Mouse (Mus musculus): ENCODE data around the gene Tmem259. TPM values are rescaled to one million over a fixed set of nuclear protein-coding genes. Genes with fewer than 3 reads are reported as not detected.

Tmem259 gene
- polyA plus RNA-seq, 1 experiment from 2014 or later, result 16.0 TPM

DNA sequence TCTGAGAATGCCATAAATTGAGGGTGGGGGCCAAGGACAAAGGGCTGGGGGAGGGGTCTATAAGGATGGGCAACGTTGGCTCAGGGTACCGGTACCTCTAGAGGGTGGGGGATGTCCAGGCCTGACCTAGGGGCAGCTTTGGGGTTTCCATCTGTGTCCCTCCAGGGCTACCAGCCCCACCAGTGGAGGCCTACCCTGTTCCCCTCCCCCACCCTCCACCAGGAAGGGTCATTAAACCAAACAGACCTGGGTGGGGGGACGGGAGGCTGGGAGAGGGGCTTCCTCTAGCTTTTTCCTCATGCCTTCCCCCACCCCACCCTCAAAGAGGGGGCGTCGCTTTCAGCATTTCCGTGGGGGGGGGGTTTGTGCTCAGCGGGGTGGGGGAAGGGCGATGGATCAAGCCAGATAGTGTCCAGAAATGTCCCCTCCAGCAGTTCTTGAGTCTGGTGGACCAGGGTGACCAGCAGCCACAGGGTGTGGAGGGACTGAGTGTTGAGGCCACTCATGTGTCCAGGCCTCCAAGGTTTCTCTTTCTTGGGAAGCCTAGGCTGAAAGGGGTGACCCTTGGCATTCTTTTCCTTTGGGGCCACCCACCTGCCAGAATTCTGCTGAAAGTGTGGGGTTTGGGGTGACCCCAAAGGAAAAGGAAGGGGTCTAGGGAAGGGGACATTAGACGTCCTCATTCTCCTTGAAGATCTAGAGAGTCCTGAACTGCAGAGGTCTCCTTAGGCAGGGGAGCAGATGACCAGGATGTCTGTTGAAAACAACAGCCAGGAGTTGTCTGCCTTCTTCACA lies 55.0 kb downstream of the Tmem259 start:
- H3K4me3 ChIP-seq, result peak overlapping the region; percentile 97
- H3K27ac ChIP-seq, result peak overlapping the region; percentile 44; the same call in 1 of the 2 replicates
- H3K4me1 ChIP-seq, result peaks cover 66% of the 10 kb centered on the region
- H3K27me3 ChIP-seq, result peaks cover 2% of the 10 kb centered on the region
- H3K36me3 ChIP-seq, result peaks cover 37% of the 10 kb centered on the region
- WGBS, result 13% methylated on average over 9 of the region's 9 CpGs
- H3K4me2 ChIP-seq (replicated peaks), result peak overlapping the region; percentile 92
- H3K9ac ChIP-seq, result peak overlapping the region; percentile 62
- H3K9me3 ChIP-seq, result no peaks in the 10 kb centered on the region
- ATAC-seq (ENCODE audit: low FRiP score, low read depth), result no peak

DNA sequence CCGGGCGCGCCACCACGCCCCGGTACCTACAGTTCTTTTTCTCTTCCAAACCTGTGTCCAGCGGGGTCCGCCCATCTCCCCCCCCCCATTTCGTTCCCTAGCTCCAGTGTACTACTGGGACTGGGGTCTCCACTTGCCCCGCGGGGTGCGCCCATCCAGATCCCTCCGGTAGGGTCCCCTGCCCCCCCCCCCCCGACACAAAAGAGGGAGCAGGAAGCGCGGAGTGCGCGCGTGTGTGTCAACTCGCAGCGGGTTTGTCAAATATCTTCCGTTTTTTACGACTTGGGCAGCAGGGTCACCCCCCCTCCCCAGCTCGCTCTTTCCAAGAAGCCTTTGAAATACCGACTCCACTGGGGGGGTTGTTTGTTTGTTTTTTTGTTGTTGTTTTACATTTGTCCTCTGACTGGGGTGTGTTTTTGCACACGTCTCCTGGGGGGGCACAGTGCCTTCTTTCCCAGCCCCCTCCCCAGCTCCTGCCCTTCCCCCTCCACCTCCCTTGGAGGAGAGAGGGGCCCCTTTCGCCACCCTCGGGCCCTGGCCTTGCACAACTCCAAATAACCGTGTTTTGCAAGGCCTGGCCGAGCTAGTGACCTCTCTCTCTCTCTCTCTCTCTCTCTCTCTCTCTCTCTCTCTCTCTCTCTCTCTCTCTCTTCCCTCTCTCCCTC lies 56.0 kb downstream of the Tmem259 start:
- H3K36me3 ChIP-seq, result peaks cover 27% of the 10 kb centered on the region
- under 1% methylated on average over 29 of the region's 29 CpGs for WGBS
- peak overlapping the region; percentile 95 for H3K9ac ChIP-seq
- peaks cover 11% of the 10 kb centered on the region for H3K27me3 ChIP-seq
- no peak for ATAC-seq (ENCODE audit: low FRiP score, low read depth)
- peak overlapping the region; percentile 97 for H3K27ac ChIP-seq
- peak overlapping the region; percentile 97 for H3K4me3 ChIP-seq
- H3K4me2 ChIP-seq (replicated peaks), result peak overlapping the region; percentile 92
- peaks cover 56% of the 10 kb centered on the region for H3K4me1 ChIP-seq
- no peaks in the 10 kb centered on the region for H3K9me3 ChIP-seq

DNA sequence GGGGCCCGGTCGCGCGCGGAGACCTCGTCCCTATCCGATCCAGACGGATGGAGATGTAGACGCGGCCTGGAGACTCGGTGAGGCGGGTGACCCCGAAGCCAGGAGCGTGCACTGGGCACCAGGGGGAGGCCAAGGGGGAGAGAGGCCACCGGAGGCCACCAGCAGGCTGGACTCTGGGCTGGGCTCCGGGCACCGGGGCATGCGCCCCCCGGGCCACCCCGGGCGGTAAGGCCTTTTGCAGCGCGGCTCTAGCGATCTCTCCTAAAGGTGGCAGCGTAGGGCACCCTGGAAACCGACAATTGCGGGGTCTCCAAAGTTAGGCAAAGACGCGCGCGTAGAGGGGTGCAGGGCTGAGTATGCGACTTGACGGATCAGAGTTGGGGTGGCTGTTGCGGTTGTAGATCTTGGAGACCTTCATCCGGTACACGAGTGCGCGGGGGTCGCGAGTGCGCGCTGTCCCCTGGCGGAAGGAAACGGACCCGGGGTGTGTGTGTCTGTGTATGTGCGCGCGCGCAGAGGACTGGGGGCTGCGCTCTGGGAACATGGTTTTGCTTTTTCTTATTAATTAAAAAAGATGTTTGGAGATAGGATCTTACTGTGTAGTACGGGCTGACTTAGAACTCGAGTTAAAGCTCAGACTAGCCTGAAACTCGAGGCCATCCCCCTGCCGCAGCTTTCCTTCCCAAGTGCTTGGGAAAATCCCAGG lies 56.7 kb downstream of the Tmem259 start:
- WGBS, result under 1% methylated on average over 54 of the region's 54 CpGs
- Histone ChIP-seq H3K9ac (peak overlapping the region; percentile 95), H3K4me1 (peaks cover 49% of the 10 kb centered on the region), H3K36me3 (peaks cover 22% of the 10 kb centered on the region), H3K4me3 (peak overlapping the region; percentile 97), H3K27me3 (peaks cover 18% of the 10 kb centered on the region), H3K27ac (peak overlapping the region; percentile 97), H3K4me2 (replicated peaks) (peak overlapping the region; percentile 92), H3K9me3 (peaks cover 2% of the 10 kb centered on the region; the same call in 1 of the 2 replicates)
- ATAC-seq (ENCODE audit: low FRiP score, low read depth), result peak; percentile 26

DNA sequence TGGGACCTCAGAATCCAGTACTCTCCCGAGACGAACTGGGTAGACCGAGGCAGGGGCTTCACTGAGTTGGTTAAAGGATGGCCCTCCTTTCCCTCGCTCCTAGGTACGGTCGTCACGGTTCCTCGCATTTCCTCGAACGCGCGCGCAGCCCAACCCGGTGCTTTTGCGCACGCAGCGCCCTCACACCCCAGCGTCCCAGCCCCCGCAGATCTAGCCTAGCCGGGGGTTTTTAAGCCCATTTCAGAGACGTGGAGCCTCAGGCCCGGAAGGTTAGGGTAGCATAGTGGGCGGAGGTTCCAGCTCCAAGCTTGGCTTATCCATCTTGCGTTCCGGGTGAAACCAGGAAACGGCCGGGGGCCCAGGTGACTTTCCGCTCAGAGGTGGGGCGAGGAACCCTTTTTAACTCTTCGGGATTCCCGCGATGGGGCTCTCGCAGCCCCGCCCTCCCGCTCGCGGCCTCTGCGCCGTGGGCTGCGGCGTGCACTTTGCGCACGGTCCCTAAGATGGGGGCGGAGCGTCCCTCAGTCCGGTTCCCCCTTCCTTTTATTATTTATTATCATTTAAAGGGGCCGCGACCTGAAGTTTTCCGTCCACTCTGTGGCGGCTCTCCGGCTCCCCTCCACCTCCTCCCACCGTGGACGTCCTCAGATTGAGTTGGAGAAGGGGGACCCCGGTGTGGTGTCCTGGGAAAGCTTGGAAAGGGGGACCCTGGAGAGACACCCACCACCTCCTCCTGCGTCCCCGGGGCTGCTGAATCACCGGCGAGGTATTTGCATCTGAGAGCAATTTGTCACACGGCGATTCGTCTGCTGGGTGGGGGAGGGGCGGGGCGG lies 57.4 kb downstream of the Tmem259 start, which contains the start of gene Arid3a:
Gene Arid3a, plus strand, starts transcription at position 553 of the 833 bp plus-strand sequence.
- Histone ChIP-seq H3K36me3 (peaks cover 14% of the 10 kb centered on the region), H3K4me1 (peaks cover 44% of the 10 kb centered on the region)

DNA sequence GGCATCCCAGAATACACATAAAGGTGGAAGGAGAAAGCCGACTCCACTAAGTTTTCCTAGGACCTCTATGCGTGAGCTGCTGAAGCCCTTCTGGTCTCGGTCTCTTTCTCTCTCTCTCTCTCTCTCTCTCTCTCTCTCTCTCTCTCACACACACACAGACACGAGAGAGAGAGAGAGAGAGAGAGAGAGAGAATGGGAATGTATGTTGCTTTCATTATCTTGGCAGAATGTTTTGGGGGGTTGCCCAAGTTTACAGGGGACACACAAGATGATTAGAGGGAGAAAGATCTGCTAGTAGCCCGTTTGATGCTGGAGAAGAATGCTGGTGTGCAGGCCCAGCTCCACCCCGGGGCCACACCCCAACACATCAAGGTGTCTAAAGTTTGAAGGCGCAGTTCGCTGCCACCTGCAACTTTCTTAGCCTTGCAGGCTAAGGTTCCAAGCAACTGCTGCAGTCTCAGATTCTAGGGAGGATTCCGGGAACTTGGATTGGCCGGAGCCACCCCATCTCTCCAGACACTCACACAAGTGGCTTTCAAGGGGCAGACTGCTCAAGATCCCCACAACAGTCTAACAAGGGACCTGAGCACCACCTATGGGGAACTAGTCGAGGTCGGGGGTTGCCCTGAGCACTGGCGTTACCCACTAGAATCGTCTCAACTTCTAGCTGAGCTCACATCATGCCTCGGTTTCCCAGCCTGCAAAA lies 58.2 kb downstream of the Tmem259 start:
- Histone ChIP-seq H3K9me3 (peaks cover 4% of the 10 kb centered on the region; the same call in 1 of the 2 replicates), H3K4me1 (peaks cover 45% of the 10 kb centered on the region), H3K4me2 (replicated peaks) (peak overlapping the region; percentile 92), H3K9ac (peak overlapping the region; percentile 95), H3K27me3 (peaks cover 34% of the 10 kb centered on the region), H3K36me3 (peaks cover 6% of the 10 kb centered on the region), H3K4me3 (peak overlapping the region; percentile 97), H3K27ac (peak overlapping the region; percentile 78; the same call in 1 of the 2 replicates)
- ATAC-seq (ENCODE audit: low FRiP score, low read depth), result no peak
- WGBS, result 7% methylated on average over 15 of the region's 15 CpGs

More for the DNA sequence above, 57.4 kb downstream of the Tmem259 start, which contains the start of gene Arid3a:
- peak; percentile 74 for ATAC-seq (ENCODE audit: low FRiP score, low read depth)
- peak within 1 kb of the TSS; percentile 92 for H3K4me2 ChIP-seq (replicated peaks)
- H3K4me3 ChIP-seq, result peak within 1 kb of the TSS; percentile 97
- H3K27me3 ChIP-seq, result peaks cover 26% of the 10 kb centered on the region
- WGBS, result under 1% methylated on average over 63 of the region's 63 CpGs
- peaks cover 4% of the 10 kb centered on the region; the same call in 1 of the 2 replicates for H3K9me3 ChIP-seq
- H3K9ac ChIP-seq, result peak within 1 kb of the TSS; percentile 95
- H3K27ac ChIP-seq, result peak within 1 kb of the TSS; percentile 97

DNA sequence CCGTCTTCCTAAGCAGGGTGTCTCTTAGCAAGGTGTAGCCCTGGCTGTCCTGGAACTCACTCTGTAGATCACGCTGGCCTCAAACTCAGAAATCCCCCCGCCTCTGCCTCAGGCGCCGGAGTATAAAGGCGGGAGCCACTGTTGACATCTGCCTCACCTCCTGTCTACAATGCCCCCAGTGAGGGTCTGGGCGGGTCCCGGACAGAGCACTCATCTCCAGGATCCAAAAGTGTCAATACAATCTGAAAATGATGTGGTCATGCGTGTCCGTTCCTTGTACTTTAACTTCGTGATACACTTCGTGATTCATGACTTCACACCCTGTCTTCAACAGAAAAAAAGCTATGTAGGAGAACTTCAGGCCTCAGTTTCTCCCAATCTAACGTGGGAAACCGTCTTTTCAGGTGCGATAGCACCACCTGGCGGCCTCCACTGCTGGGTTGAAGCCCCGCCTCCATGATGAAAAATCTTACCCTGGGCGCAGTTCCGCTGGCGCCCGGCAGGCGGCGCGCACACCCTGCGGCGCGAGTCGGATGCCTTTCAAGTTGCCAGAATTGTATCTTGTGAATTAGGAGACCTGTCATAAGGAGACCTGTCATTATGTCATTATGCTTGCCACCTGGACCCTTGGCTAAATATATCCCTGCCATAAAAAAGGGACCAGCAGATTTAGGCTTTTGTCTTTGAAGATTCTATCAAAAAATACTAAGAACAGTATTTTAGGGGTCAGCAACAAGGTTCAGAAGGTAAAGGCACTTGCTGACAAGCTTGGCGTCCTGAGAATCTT lies 58.9 kb downstream of the Tmem259 start:
- peak overlapping the region; percentile 97 for H3K4me3 ChIP-seq
- no peaks in the 10 kb centered on the region for H3K36me3 ChIP-seq
- H3K9me3 ChIP-seq, result peaks cover 4% of the 10 kb centered on the region; the same call in 1 of the 2 replicates
- peak overlapping the region; percentile 92 for H3K4me2 ChIP-seq (replicated peaks)
- H3K4me1 ChIP-seq, result peaks cover 43% of the 10 kb centered on the region
- ATAC-seq (ENCODE audit: low FRiP score, low read depth), result no peak
- peaks cover 41% of the 10 kb centered on the region for H3K27me3 ChIP-seq
- WGBS, result 12% methylated on average over 29 of the region's 29 CpGs
- H3K27ac ChIP-seq, result 0 out of 2 replicates have a peak overlapping the region, but pooled peaks have one; percentile 28
- H3K9ac ChIP-seq, result no peak overlapping the region

Other genes with a start within 250 kb of the Tmem259 start
- 49.4 and 54.9 TPM in 2 replicates for gene Polrmt, start 237.7 kb downstream of the Tmem259 start, polyA plus RNA-seq (2015; fragmentation: Nextera tagmentation; extraction: Ambion mirVana)
- gene Fgf22, start 229.3 kb downstream of the Tmem259 start, polyA plus RNA-seq (2015; fragmentation: Nextera tagmentation; extraction: Ambion mirVana), result 0.34 and 0.47 TPM in 2 replicates
- 93.0 and 95.4 TPM in 2 replicates for gene Rnf126, start 217.4 kb downstream of the Tmem259 start, polyA plus RNA-seq (2015; fragmentation: Nextera tagmentation; extraction: Ambion mirVana)
- 7.0 and 7.8 TPM in 2 replicates for gene Fstl3, start 207.1 kb downstream of the Tmem259 start, polyA plus RNA-seq (2015; fragmentation: Nextera tagmentation; extraction: Ambion mirVana)
- 0.11 TPM in 1 of 2 replicates, not detected in the other for gene Prss57, start 193.4 kb downstream of the Tmem259 start, polyA plus RNA-seq (2015; fragmentation: Nextera tagmentation; extraction: Ambion mirVana)
- 101 TPM in 2 replicates for gene Palm, start 190.8 kb downstream of the Tmem259 start, polyA plus RNA-seq (2015; fragmentation: Nextera tagmentation; extraction: Ambion mirVana)
- 0.90 and 1.4 TPM in 2 replicates for gene Misp, start 163.3 kb downstream of the Tmem259 start, polyA plus RNA-seq (2015; fragmentation: Nextera tagmentation; extraction: Ambion mirVana)
- 347 and 366 TPM in 2 replicates for gene Ptbp1, start 129.9 kb downstream of the Tmem259 start, polyA plus RNA-seq (2015; fragmentation: Nextera tagmentation; extraction: Ambion mirVana)
- gene Prtn3, start 109.9 kb downstream of the Tmem259 start, polyA plus RNA-seq (2015; fragmentation: Nextera tagmentation; extraction: Ambion mirVana), result 11.1 and 11.3 TPM in 2 replicates
- gene Plppr3, start 109.7 kb downstream of the Tmem259 start, polyA plus RNA-seq (2015; fragmentation: Nextera tagmentation; extraction: Ambion mirVana), result 138 and 142 TPM in 2 replicates
- 0.29 and 0.86 TPM in 2 replicates for gene Elane, start 98.1 kb downstream of the Tmem259 start, polyA plus RNA-seq (2015; fragmentation: Nextera tagmentation; extraction: Ambion mirVana)
- not detected in 2 replicates for gene Cfd, start 93.5 kb downstream of the Tmem259 start, polyA plus RNA-seq (2015; fragmentation: Nextera tagmentation; extraction: Ambion mirVana)
- 44.9 and 46.8 TPM in 2 replicates for gene Med16, start 75.4 kb downstream of the Tmem259 start, polyA plus RNA-seq (2015; fragmentation: Nextera tagmentation; extraction: Ambion mirVana)
- gene Gm26602, start 73.5 kb downstream of the Tmem259 start, polyA plus RNA-seq (2015; fragmentation: Nextera tagmentation; extraction: Ambion mirVana), result 20.3 TPM in 1 of 2 replicates, not detected in the other
- gene Kiss1r, start 67.4 kb downstream of the Tmem259 start, polyA plus RNA-seq (2015; fragmentation: Nextera tagmentation; extraction: Ambion mirVana), result 0.94 and 1.0 TPM in 2 replicates
- 186 and 188 TPM in 2 replicates for gene R3hdm4, start 63.1 kb downstream of the Tmem259 start, polyA plus RNA-seq (2015; fragmentation: Nextera tagmentation; extraction: Ambion mirVana)
- gene Arid3a, start 57.3 kb downstream of the Tmem259 start, polyA plus RNA-seq (2015; fragmentation: Nextera tagmentation; extraction: Ambion mirVana), result 5.5 and 6.2 TPM in 2 replicates
- 105 and 106 TPM in 2 replicates for gene Wdr18, start 24.2 kb downstream of the Tmem259 start, polyA plus RNA-seq (2015; fragmentation: Nextera tagmentation; extraction: Ambion mirVana)
- 0.41 and 0.73 TPM in 2 replicates for gene Grin3b, start 13.6 kb downstream of the Tmem259 start, polyA plus RNA-seq (2015; fragmentation: Nextera tagmentation; extraction: Ambion mirVana)
- 287 and 299 TPM in 2 replicates for gene Cnn2, start 4.3 kb upstream of the Tmem259 start, polyA plus RNA-seq (2015; fragmentation: Nextera tagmentation; extraction: Ambion mirVana)
- gene Abca7, start 12.2 kb upstream of the Tmem259 start, polyA plus RNA-seq (2015; fragmentation: Nextera tagmentation; extraction: Ambion mirVana), result 1.8 and 1.9 TPM in 2 replicates
- gene Arhgap45, start 32.3 kb upstream of the Tmem259 start, polyA plus RNA-seq (2015; fragmentation: Nextera tagmentation; extraction: Ambion mirVana), result 7.3 and 7.6 TPM in 2 replicates
- 244 and 254 TPM in 2 replicates for gene Polr2e, start 55.5 kb upstream of the Tmem259 start, polyA plus RNA-seq (2015; fragmentation: Nextera tagmentation; extraction: Ambion mirVana)
- 462 and 477 TPM in 2 replicates for gene Gpx4, start 62.8 kb upstream of the Tmem259 start, polyA plus RNA-seq (2015; fragmentation: Nextera tagmentation; extraction: Ambion mirVana)
- gene Sbno2, start 121.2 kb upstream of the Tmem259 start, polyA plus RNA-seq (2015; fragmentation: Nextera tagmentation; extraction: Ambion mirVana), result 13.5 and 15.2 TPM in 2 replicates
- gene Stk11, start 131.5 kb upstream of the Tmem259 start, polyA plus RNA-seq (2015; fragmentation: Nextera tagmentation; extraction: Ambion mirVana), result 17.1 and 17.4 TPM in 2 replicates
- 456 and 475 TPM in 2 replicates for gene Atp5d, start 154.3 kb upstream of the Tmem259 start, polyA plus RNA-seq (2015; fragmentation: Nextera tagmentation; extraction: Ambion mirVana)
- gene Cbarp, start 156.5 kb upstream of the Tmem259 start, polyA plus RNA-seq (2015; fragmentation: Nextera tagmentation; extraction: Ambion mirVana), result 7.4 and 8.1 TPM in 2 replicates
- gene Midn, start 163.9 kb upstream of the Tmem259 start, polyA plus RNA-seq (2015; fragmentation: Nextera tagmentation; extraction: Ambion mirVana), result 22.9 and 23.2 TPM in 2 replicates
- 149 and 194 TPM in 2 replicates for gene Cirbp, start 181.7 kb upstream of the Tmem259 start, polyA plus RNA-seq (2015; fragmentation: Nextera tagmentation; extraction: Ambion mirVana)
- 9.7 and 11.0 TPM in 2 replicates for gene 1600002K03Rik, start 188.6 kb upstream of the Tmem259 start, polyA plus RNA-seq (2015; fragmentation: Nextera tagmentation; extraction: Ambion mirVana)
- 39.5 and 40.4 TPM in 2 replicates for gene Efna2, start 195.2 kb upstream of the Tmem259 start, polyA plus RNA-seq (2015; fragmentation: Nextera tagmentation; extraction: Ambion mirVana)
- gene Mum1, start 242.1 kb upstream of the Tmem259 start, polyA plus RNA-seq (2015; fragmentation: Nextera tagmentation; extraction: Ambion mirVana), result 94.7 and 96.9 TPM in 2 replicates